Mouse (Mus musculus) brain, embryonic 14.5 days (tissue): ENCODE data around the gene Krtap3-1. TPM values are rescaled to one million over a fixed set of nuclear protein-coding genes. Genes with fewer than 3 reads are reported as not detected.

Source experiments
- DNase-seq: peaks from one replicate; pipeline ENCODE4 v3.0.0-alpha.2; 2011; ENCODE audit warnings: low read depth
- CTCF ChIP-seq: fragments of 200-500 bp; IDR thresholded peaks from 2 replicates; pipeline ENCODE4 v1.5.1; 2012; ENCODE audit warnings: inconsistent platforms, mild to moderate bottlenecking, moderate library complexity, borderline replicate concordance; ENCODE audit not compliant: insufficient read depth, insufficient read length; ENCODE audit errors: extremely low read depth
- POLR2A ChIP-seq: fragments of 200-500 bp; IDR thresholded peaks from 2 replicates; pipeline ENCODE4 v1.6.1; 2012; ENCODE audit warnings: mild to moderate bottlenecking, inconsistent platforms, borderline replicate concordance; ENCODE audit not compliant: poor library complexity, insufficient read depth, insufficient read length, severe bottlenecking; ENCODE audit errors: extremely low read depth
- polyA plus RNA-seq: library from polyadenylated mRNA; depleted of rRNA; stranded (reverse); fragments of >200 nt; gene quantifications from 2 replicates; pipeline ENCODE4 v1.2.3, GENCODE M21; 2012; rRNA removed

Krtap3-1 gene
- polyA plus RNA-seq, 1 experiment: not detected

GRCm38 (mm10) chr11:99557976-99558745, 8.3 kb downstream of the Krtap3-1 start:
- no peak for DNase-seq
- TF ChIP-seq CTCF (no peak), POLR2A (no peak)

DNA sequence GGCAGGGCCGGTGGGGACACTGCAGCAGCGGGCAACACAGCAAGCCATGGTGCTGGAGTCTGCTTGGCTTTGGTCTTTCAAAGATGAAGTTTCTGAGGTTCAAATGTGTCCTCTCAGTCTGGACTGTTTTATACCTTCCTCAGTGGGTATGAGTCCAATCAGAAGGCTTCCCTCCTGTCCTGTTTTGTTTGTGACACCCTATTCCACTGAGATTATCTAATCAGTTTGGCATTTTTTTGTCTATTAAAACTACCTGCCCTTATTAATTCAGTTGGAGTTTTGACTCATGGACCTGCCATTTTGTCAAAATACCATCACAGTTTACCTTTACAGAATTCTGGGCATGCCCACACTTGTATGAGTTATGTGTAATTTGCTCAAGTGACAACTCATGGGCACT, 9.7 kb downstream of the Krtap3-1 start, which contains the start of gene Krtap3-2:
Gene Krtap3-2, minus strand, starts transcription at position 101 of the 400 bp plus-strand sequence.
- DNase-seq: no peak
- no peak for TF ChIP-seq POLR2A
- no peak for TF ChIP-seq CTCF

DNA sequence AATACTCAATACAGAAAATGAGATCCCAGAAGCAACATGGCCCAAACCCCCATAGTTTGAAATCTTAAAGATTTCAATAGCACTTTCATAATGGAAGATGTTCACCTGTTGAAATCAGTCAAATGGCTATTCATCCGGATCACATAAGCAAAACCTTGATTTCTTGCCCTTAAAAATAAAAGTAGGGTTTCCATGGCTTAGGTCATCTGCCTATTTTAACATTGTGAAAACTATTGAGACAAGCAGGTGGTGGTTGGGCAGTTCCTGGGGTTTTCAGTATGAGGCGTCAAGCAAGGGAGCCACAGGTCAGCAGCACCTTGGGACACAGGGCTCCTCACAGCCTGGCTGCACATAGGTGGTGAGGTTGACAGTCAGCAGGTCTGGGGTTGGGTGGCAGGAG, 10.2 kb downstream of the Krtap3-1 start:
- DNase-seq: no peak
- no peak for TF ChIP-seq CTCF

DNA sequence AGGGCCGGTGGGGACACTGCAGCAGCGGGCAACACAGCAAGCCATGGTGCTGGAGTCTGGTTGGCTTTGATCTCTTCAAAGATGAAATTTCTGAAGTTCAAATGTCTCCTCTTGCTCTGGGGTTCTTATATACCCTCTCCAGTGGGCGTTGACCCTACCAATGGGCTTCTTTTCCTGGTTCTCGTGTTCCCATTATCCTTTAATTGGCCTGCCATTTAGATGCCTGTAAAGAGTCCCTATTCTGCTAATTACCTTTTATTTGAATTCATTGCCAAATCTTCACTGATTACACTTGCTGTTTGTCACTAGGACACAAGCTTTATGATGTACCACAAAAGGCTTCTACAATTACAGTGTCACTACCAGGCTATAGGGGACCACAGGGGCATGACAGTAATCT, 15.7 kb downstream of the Krtap3-1 start, which contains the start of gene Krtap3-3:
Gene Krtap3-3, minus strand, starts transcription at position 101 of the 400 bp plus-strand sequence.
- DNase-seq: peak; percentile 35

GRCm38 (mm10) chr11:99547892-99548291, 18.5 kb downstream of the Krtap3-1 start:
- no peak for DNase-seq
- TF ChIP-seq CTCF (no peak), POLR2A (no peak)

More for the DNA sequence above, 15.7 kb downstream of the Krtap3-1 start, which contains the start of gene Krtap3-3:
- no peak for TF ChIP-seq CTCF
- no peak for TF ChIP-seq POLR2A

DNA sequence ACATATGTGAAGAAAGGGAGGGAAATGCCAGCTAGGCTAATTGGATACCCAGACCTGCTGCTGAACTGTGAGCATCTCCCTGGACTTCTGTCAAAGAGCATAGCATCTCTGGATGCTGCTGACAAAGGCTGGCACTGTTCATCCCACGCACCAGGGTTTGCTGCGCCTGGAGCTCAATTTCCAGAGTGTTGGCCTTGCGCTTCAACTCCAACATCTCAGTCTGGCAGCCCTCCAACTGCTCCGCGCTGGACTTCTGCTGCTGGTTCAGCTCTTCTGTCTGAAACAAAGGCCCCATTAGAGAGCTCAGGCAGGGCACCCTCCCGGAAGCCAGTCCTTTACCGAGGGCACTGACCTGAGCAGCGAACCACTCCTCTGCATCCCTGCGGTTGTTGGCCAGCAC, 26.7 kb downstream of the Krtap3-1 start:
- no peak for TF ChIP-seq CTCF
- TF ChIP-seq POLR2A: no peak

GRCm38 (mm10) chr11:99521288-99521860, 45.1 kb downstream of the Krtap3-1 start, which contains the start of gene Krt39:
Gene Krt39 (minus strand): TSS chr11:99521338.
- TF ChIP-seq CTCF: no peak
- no peak for TF ChIP-seq POLR2A
- DNase-seq: no peak

More for the DNA sequence above, 26.7 kb downstream of the Krtap3-1 start:
- DNase-seq: peak; percentile 69

Other genes with a start within 250 kb of the Krtap3-1 start
- 0.04 and 0.05 TPM in 2 replicates for gene Krt25, start 243.7 kb downstream of the Krtap3-1 start, polyA plus RNA-seq
- gene Krt26, start 228.7 kb downstream of the Krtap3-1 start, polyA plus RNA-seq: 0.06 and 0.08 TPM in 2 replicates
- gene Krt27, start 215.5 kb downstream of the Krtap3-1 start, polyA plus RNA-seq: 0.05 TPM in 1 of 2 replicates, not detected in the other
- 0.23 and 0.25 TPM in 2 replicates for gene Krt28, start 191.7 kb downstream of the Krtap3-1 start, polyA plus RNA-seq
- gene Krt10, start 177.3 kb downstream of the Krtap3-1 start, polyA plus RNA-seq: 11.9 and 20.0 TPM in 2 replicates
- 0.04 and 0.05 TPM in 2 replicates for gene Krt12, start 144.4 kb downstream of the Krtap3-1 start, polyA plus RNA-seq
- gene Krt20, start 128.5 kb downstream of the Krtap3-1 start, polyA plus RNA-seq: 0.14 TPM in 1 of 2 replicates, not detected in the other
- 0.08 TPM in 1 of 2 replicates, not detected in the other for gene Krt23, start 73.5 kb downstream of the Krtap3-1 start, polyA plus RNA-seq
- gene Krt39, start 45.3 kb downstream of the Krtap3-1 start, polyA plus RNA-seq: not detected in 2 replicates
- not detected in 2 replicates for gene Krt40, start 23.5 kb downstream of the Krtap3-1 start, polyA plus RNA-seq
- gene Krtap3-3, start 15.8 kb downstream of the Krtap3-1 start, polyA plus RNA-seq: not detected in 2 replicates
- not detected in 2 replicates for gene Krtap3-2, start 9.8 kb downstream of the Krtap3-1 start, polyA plus RNA-seq
- gene Gm11939, start 7.2 kb downstream of the Krtap3-1 start, polyA plus RNA-seq: not detected in 2 replicates
- gene Krtap1-5, start 14.4 kb upstream of the Krtap3-1 start, polyA plus RNA-seq: not detected in 2 replicates
- gene Krtap1-4, start 17.0 kb upstream of the Krtap3-1 start, polyA plus RNA-seq: not detected in 2 replicates
- not detected in 2 replicates for gene Krtap1-3, start 24.7 kb upstream of the Krtap3-1 start, polyA plus RNA-seq
- not detected in 2 replicates for gene Krtap9-3, start 31.5 kb upstream of the Krtap3-1 start, polyA plus RNA-seq
- not detected in 2 replicates for gene Gm11938, start 36.7 kb upstream of the Krtap3-1 start, polyA plus RNA-seq
- not detected in 2 replicates for gene Gm11937, start 43.6 kb upstream of the Krtap3-1 start, polyA plus RNA-seq
- gene Krtap2-4, start 48.2 kb upstream of the Krtap3-1 start, polyA plus RNA-seq: not detected in 2 replicates
- gene Gm11562, start 53.8 kb upstream of the Krtap3-1 start, polyA plus RNA-seq: not detected in 2 replicates
- gene Krtap4-1, start 61.6 kb upstream of the Krtap3-1 start, polyA plus RNA-seq: not detected in 2 replicates
- not detected in 2 replicates for gene Krtap4-2, start 68.5 kb upstream of the Krtap3-1 start, polyA plus RNA-seq
- gene Krtap4-7, start 77.5 kb upstream of the Krtap3-1 start, polyA plus RNA-seq: not detected in 2 replicates
- not detected in 2 replicates for gene Gm11555, start 83.6 kb upstream of the Krtap3-1 start, polyA plus RNA-seq
- gene Gm11563, start 92.3 kb upstream of the Krtap3-1 start, polyA plus RNA-seq: not detected in 2 replicates
- gene Krtap4-6, start 99.3 kb upstream of the Krtap3-1 start, polyA plus RNA-seq: not detected in 2 replicates
- gene Gm14190, start 124.1 kb upstream of the Krtap3-1 start, polyA plus RNA-seq: not detected in 2 replicates
- not detected in 2 replicates for gene Gm14180, start 167.7 kb upstream of the Krtap3-1 start, polyA plus RNA-seq
- gene Gm11595, start 206.3 kb upstream of the Krtap3-1 start, polyA plus RNA-seq: not detected in 2 replicates
- not detected in 2 replicates for gene Krtap4-8, start 214.1 kb upstream of the Krtap3-1 start, polyA plus RNA-seq
- gene Krtap4-9, start 218.6 kb upstream of the Krtap3-1 start, polyA plus RNA-seq: not detected in 2 replicates
- gene Gm11596, start 226.8 kb upstream of the Krtap3-1 start, polyA plus RNA-seq: not detected in 2 replicates
- not detected in 2 replicates for gene Gm11569, start 232.3 kb upstream of the Krtap3-1 start, polyA plus RNA-seq
- gene Gm11554, start 237.8 kb upstream of the Krtap3-1 start, polyA plus RNA-seq: not detected in 2 replicates
- not detected in 2 replicates for gene Krtap4-13, start 243.3 kb upstream of the Krtap3-1 start, polyA plus RNA-seq
- gene Gm11564, start 249.0 kb upstream of the Krtap3-1 start, polyA plus RNA-seq: not detected in 2 replicates